Mouse (Mus musculus) embryonic facial prominence, embryonic 13.5 days (tissue): ENCODE measurements around the gene Sco1. TPM values are rescaled to one million over a fixed set of nuclear protein-coding genes. Genes with fewer than 3 reads are reported as not detected.

Source experiments
- ATAC-seq: fragments of 200-750 bp; cut with Nextera tagmentation; 2 replicates; pipeline ENCODE4 v1.8.0; 2017; ENCODE audit warnings: low read depth; ENCODE audit not compliant: insufficient number of reproducible peaks, insufficient read depth, low FRiP score, low TSS enrichment
- H3K27ac ChIP-seq: fragments of 300-500 bp; sonication (generic); 2 replicates; pipeline ENCODE4 v1.5.1; 2015; ENCODE audit warnings: moderate library complexity, mild to moderate bottlenecking, inconsistent platforms
- H3K27me3 ChIP-seq: fragments of 300-500 bp; sonication (generic); 2 replicates; pipeline ENCODE4 v1.6.1; 2015; ENCODE audit warnings: mild to moderate bottlenecking, inconsistent platforms
- H3K36me3 ChIP-seq: fragments of 300-500 bp; sonication (generic); 2 replicates; pipeline ENCODE4 v1.6.1; 2015; ENCODE audit warnings: mild to moderate bottlenecking, inconsistent platforms
- H3K4me1 ChIP-seq: fragments of 300-500 bp; sonication (generic); 2 replicates; pipeline ENCODE4 v1.6.1; 2015; ENCODE audit warnings: inconsistent platforms
- H3K4me2 ChIP-seq: fragments of 300-500 bp; sonication (generic); 2 replicates; pipeline ENCODE4 v1.6.1; 2015; ENCODE audit warnings: moderate library complexity, mild to moderate bottlenecking, inconsistent platforms
- H3K4me3 ChIP-seq: fragments of 300-500 bp; sonication (generic); 2 replicates; pipeline ENCODE4 v1.5.1; 2015; ENCODE audit warnings: mild to moderate bottlenecking, inconsistent platforms
- H3K9ac ChIP-seq: fragments of 300-500 bp; sonication (generic); 2 replicates; pipeline ENCODE4 v1.6.1; 2015; ENCODE audit warnings: mild to moderate bottlenecking, inconsistent platforms
- H3K9me3 ChIP-seq: fragments of 300-500 bp; sonication (generic); 2 replicates; pipeline ENCODE4 v1.6.1; 2016; ENCODE audit warnings: inconsistent platforms
- WGBS: fragments of 180-500 bp; shearing (Covaris S2); methylation state at CpG from one replicate; pipeline ENCODE4 v1.1.7; 2015; ENCODE audit warnings: mixed read lengths; 5-methylcytosine and 5-hydroxymethylcytosine counted together
- polyA plus RNA-seq: library from polyadenylated mRNA; unstranded; fragments of >200 nt; fragmentation: Nextera tagmentation; extraction: Ambion mirVana; gene quantifications from 2 replicates; pipeline ENCODE4 v1.2.1, GENCODE M21; 2015

Sco1 gene
- polyA plus RNA-seq, 1 experiment from 2014 or later, result 19.8 TPM

DNA sequence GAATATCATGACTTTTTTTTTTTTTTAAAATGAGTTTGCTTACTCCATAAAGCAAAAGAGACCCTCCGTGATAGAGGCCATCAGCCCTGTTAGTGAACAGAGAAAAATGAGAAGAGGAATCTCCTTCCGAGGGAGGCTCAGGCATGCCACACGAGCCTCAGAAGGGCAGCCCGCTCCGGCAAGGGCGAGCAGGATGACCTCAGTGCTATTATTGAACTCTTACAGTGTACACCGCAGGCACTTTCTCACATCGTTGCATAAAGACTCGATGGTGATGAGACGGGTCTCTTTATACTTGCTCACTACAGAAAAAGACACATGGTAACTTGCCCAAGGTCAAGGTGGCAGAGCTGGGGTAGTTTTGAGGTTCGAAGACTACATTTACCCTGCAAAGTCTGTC, 52.2 kb downstream of the Sco1 start:
- Histone ChIP-seq H3K9ac (no peak overlapping the region), H3K27me3 (no peaks in the 10 kb centered on the region; the same call in none of the 2 replicates), H3K4me3 (no peak overlapping the region), H3K4me1 (peaks cover 4% of the 10 kb centered on the region; the same call in 1 of the 2 replicates), H3K9me3 (no peaks in the 10 kb centered on the region), H3K27ac (no peak overlapping the region), H3K36me3 (no peaks in the 10 kb centered on the region), H3K4me2 (no peak overlapping the region)
- ATAC-seq, result no peak
- 76% methylated on average over 11 of the region's 11 CpGs for WGBS

DNA sequence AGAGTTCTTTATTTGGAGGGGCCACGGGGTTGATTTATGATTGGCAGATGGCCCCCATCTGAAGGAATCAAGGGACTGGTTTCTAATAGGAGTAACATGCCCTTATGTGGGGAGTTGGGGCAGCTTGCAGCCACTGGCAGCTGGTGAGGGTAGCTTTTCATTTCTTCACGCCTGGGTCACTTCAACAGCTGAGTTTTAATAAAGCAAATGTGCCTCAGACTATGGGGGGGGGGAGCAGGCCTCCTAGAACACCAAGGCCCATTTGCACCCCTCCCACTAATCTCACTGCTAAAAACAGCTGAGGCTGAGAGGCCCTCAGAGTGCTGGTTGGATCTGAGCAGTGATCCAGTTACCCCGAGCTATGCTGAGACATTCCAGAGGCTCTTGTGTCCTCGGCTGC, 53.2 kb downstream of the Sco1 start:
- WGBS, result 38% methylated on average over 4 of the region's 4 CpGs
- no peaks in the 10 kb centered on the region for H3K36me3 ChIP-seq
- H3K27ac ChIP-seq, result no peak overlapping the region
- no peaks in the 10 kb centered on the region for H3K9me3 ChIP-seq
- H3K27me3 ChIP-seq, result no peaks in the 10 kb centered on the region; the same call in none of the 2 replicates
- H3K4me3 ChIP-seq, result no peak overlapping the region
- no peak for ATAC-seq
- no peak overlapping the region for H3K9ac ChIP-seq
- H3K4me2 ChIP-seq, result no peak overlapping the region
- peaks cover 4% of the 10 kb centered on the region; the same call in 1 of the 2 replicates for H3K4me1 ChIP-seq

DNA sequence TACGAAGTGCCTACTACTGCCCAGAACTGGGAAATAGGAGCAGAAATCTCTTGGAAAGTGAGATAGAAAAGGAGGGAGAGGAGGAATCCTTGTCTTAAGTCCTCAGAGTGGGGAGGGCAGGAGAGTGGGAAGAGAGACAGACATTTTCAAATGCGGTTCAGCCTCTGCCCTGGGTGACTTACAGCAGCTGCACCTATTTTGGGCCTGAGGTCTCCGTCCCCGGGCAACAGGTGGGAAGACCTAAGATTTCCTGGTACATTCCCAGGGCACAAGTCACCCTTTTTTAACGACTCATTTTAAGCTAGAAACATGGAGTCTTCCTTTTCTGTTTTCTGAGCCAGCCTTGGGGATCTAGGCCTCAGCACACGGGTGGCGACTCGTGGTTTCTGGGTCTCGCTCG, 54.5 kb downstream of the Sco1 start:
- Histone ChIP-seq H3K27me3 (no peaks in the 10 kb centered on the region; the same call in none of the 2 replicates), H3K4me1 (peaks cover 4% of the 10 kb centered on the region; the same call in 1 of the 2 replicates), H3K4me3 (no peak overlapping the region), H3K27ac (no peak overlapping the region), H3K4me2 (no peak overlapping the region), H3K36me3 (no peaks in the 10 kb centered on the region), H3K9me3 (no peaks in the 10 kb centered on the region), H3K9ac (no peak overlapping the region)
- 87% methylated on average over 10 of the region's 10 CpGs for WGBS
- ATAC-seq, result no peak

DNA sequence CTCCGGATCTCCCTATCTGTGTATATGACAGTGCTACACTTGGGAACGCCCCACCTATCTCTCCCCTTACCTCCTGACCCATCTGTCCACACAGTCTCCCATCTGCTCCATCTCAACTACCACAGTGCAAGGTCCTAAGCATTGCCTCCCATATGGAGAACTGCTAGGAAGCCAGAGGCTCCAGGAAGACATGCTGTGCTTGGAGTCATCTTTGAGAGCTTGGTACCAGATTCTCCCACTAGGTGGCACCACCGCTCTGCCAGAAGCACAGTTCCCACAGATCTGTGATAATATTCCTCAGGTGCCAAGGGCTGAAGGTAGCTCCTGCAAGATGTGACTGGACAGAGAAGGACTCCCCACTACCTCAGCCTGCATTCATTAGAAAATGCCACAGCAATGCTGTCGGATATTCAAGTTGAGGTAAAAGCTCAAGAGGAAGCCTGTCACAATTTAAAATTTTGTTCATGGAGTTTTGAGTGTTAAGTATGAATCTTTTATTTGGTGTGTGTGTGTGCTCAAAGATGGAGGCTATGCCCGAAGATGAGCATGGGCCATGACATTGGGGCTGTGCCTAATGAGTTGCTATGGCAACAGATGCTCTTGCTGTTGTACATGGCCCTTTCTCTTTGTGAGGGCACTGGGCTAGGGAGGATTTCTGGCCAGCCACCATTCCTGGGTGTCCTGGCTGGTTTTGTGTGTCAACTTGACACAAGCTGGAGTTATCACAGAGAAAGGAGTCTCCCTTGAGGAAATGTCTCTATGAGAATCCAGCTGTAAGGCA, 57.9 kb downstream of the Sco1 start:
- no peak overlapping the region for H3K9ac ChIP-seq
- no peak for ATAC-seq
- no peaks in the 10 kb centered on the region; the same call in none of the 2 replicates for H3K27me3 ChIP-seq
- no peak overlapping the region for H3K27ac ChIP-seq
- 37% methylated on average over 5 of the region's 5 CpGs for WGBS
- H3K9me3 ChIP-seq, result no peaks in the 10 kb centered on the region
- H3K4me1 ChIP-seq, result peaks cover 4% of the 10 kb centered on the region; the same call in 1 of the 2 replicates
- H3K36me3 ChIP-seq, result no peaks in the 10 kb centered on the region
- no peak overlapping the region for H3K4me3 ChIP-seq
- H3K4me2 ChIP-seq, result no peak overlapping the region

DNA sequence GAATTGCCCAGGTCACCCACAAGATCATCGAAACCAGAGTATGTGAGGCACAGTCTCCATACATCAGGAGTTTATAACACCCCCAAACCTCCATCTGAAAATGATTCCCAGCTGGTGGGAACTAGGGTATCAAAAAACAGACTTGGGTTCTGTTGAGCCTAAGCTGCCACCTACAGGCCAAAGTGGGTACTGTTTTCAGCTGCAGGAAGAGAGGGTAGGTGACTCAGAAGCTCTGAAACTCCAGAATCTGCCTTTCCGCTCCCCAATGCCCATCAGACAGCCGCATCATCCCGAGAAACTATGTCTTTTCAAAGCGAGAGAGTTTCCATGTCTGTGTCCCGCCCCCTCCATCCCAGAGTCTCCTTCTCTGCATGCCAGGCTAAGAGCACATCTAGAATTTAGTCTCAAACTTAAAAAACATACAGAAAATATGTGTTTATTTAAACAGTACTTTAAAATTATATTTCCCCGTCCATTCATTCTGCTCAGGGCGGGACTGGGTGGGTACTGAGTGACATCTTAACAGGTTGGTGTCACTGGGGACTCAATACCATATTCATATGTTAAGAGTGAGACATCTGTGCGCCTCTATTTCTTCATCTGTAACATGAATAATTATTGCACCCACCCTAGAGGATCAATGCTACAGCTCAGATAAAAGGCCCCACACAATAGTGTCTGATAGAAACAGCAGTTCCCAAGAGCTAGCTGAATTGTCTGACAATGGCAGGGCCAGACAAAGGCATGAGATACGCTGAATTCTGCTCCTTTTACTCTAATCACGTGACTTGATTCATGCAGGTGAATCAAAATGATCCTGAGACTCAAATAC, 59.8 kb downstream of the Sco1 start:
- Histone ChIP-seq H3K9ac (no peak overlapping the region), H3K27me3 (no peaks in the 10 kb centered on the region; the same call in none of the 2 replicates), H3K27ac (no peak overlapping the region), H3K36me3 (no peaks in the 10 kb centered on the region), H3K4me1 (no peaks in the 10 kb centered on the region), H3K4me2 (no peak overlapping the region), H3K9me3 (no peaks in the 10 kb centered on the region), H3K4me3 (no peak overlapping the region)
- ATAC-seq, result no peak
- WGBS, result 28% methylated on average over 11 of the region's 11 CpGs

DNA sequence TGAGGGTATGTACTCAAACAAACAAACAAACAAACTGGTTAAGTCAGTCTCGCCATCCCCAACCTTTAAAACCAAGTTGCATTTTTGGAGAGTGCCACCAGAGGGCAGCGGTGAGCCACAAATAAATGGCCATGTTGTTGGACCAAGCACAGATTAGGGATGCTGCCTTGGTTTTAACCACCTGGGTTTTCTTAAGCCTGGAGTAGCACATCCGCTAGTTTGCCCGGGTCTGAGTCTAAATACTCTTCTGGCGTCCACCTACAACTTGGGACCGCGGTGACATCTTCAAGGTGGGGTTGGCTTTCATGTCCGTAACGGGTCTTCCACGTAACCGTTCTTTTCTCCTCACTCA, 60.4 kb downstream of the Sco1 start:
- WGBS, result 47% methylated on average over 11 of the region's 11 CpGs
- no peak for ATAC-seq

DNA sequence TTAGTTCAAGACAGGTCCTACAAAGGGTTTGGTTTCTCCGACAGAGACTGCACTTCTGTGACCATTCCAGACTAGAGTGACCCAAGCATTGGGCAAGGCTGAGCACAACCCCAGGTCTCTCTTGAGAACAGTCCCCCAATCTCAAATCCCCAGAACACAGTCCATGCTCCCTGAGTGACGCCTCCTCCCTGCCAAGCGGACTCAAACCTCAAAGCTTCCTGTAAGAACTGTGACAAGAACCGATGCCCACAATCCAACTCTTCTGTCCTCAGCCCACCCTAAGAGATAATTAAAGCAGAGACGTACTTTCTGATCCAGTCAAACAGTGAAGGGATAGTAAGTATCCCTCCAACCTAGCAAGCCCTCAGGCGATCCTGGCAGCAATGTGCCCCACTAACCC, 60.9 kb downstream of the Sco1 start:
- Histone ChIP-seq H3K27ac (no peak overlapping the region), H3K9ac (no peak overlapping the region), H3K36me3 (no peaks in the 10 kb centered on the region), H3K4me3 (no peak overlapping the region), H3K9me3 (no peaks in the 10 kb centered on the region), H3K4me1 (no peaks in the 10 kb centered on the region), H3K27me3 (no peaks in the 10 kb centered on the region; the same call in none of the 2 replicates), H3K4me2 (no peak overlapping the region)
- ATAC-seq, result no peak
- 88% methylated on average over 6 of the region's 6 CpGs for WGBS

More for the DNA sequence above, 60.4 kb downstream of the Sco1 start:
- H3K4me1 ChIP-seq, result no peaks in the 10 kb centered on the region
- no peaks in the 10 kb centered on the region; the same call in none of the 2 replicates for H3K27me3 ChIP-seq
- H3K4me2 ChIP-seq, result no peak overlapping the region
- H3K36me3 ChIP-seq, result no peaks in the 10 kb centered on the region
- H3K27ac ChIP-seq, result no peak overlapping the region
- no peak overlapping the region for H3K4me3 ChIP-seq
- no peaks in the 10 kb centered on the region for H3K9me3 ChIP-seq
- H3K9ac ChIP-seq, result no peak overlapping the region

DNA sequence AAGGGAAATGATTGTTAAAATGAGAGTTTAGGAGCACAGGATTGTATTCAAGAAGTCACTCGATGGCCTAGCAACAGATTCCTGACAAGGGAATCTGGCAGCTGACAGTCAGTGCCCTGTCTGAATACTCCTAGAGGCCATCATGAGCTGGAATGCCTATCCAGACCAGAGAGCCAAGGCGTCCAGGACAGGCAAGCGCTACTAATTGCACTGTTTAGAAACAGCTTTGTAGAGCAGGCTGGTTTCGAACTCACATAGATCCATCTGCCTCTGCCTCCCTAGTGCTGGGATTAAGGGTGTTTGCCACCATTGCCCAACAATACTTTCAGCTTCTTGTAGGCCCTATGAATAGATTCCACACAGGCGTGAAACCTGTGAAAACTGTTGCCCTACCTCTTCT, 61.8 kb downstream of the Sco1 start:
- no peak overlapping the region for H3K4me2 ChIP-seq
- no peaks in the 10 kb centered on the region for H3K4me1 ChIP-seq
- no peaks in the 10 kb centered on the region for H3K36me3 ChIP-seq
- H3K9ac ChIP-seq, result no peak overlapping the region
- no peaks in the 10 kb centered on the region for H3K9me3 ChIP-seq
- 88% methylated on average over 5 of the region's 5 CpGs for WGBS
- no peak for ATAC-seq
- H3K4me3 ChIP-seq, result no peak overlapping the region
- no peaks in the 10 kb centered on the region; the same call in 1 of the 2 replicates for H3K27me3 ChIP-seq
- no peak overlapping the region for H3K27ac ChIP-seq

DNA sequence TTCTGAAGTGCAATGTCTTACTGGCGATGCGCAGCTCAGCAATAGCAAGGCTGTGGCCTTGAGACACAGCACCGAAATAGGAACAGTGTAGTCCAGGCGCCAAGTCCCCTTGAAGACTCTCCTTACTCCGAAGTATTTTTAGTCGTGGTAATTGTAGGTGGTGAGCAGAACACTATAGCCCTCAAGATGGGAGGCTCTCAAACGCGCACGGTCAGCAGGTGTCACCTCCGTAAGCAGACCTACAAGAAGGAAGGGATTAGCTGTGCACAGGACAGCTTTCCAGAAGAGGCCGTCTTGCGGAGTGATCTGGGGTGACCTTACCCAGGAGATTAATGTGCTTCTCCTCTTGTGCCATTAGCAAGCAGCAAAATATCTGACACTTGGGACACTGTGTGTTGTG, 62.4 kb downstream of the Sco1 start:
- Histone ChIP-seq H3K36me3 (no peaks in the 10 kb centered on the region), H3K4me3 (no peak overlapping the region), H3K4me1 (no peaks in the 10 kb centered on the region), H3K4me2 (no peak overlapping the region), H3K9me3 (no peaks in the 10 kb centered on the region), H3K9ac (no peak overlapping the region), H3K27ac (no peak overlapping the region), H3K27me3 (no peaks in the 10 kb centered on the region)
- 87% methylated on average over 12 of the region's 12 CpGs for WGBS
- ATAC-seq, result no peak
